Mouse (Mus musculus): ENCODE measurements around the gene Tomm70a. TPM values are rescaled to one million over a fixed set of nuclear protein-coding genes. Genes with fewer than 3 reads are reported as not detected.

The Tomm70a gene
- polyA plus RNA-seq, 1 experiment from 2014 or later = 55.9 TPM

DNA sequence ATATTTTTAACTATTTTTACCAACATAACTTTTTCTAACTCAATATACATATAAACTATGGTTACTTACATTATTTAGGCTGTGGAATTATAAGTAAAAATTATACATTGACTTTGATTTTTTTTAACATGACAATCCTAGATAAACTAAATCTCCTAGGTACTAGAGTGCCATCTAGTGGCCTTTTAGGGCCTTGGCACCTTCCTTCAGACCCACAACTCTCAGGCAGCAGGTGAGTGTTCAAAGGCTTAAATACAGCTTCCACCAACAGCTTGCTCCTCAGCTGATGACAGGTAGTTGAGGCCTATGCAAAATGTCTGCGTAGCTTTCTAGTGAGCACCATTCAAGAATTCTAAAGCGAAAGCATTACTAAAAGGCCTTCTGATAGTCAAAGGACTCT is 55.8 kb downstream of the Tomm70a start:
- Histone ChIP-seq H3K36me3 (peaks cover 47% of the 10 kb centered on the region), H3K4me3 (no peak overlapping the region), H3K27me3 (ENCODE audit: low read depth, poor library complexity, severe bottlenecking) (no peaks in the 10 kb centered on the region), H3K4me1 (no peaks in the 10 kb centered on the region), H3K9me3 (replicated peaks) (no peaks in the 10 kb centered on the region), H3K27ac (no peak overlapping the region)
- DNase-seq (ENCODE audit: low spot score) = no peak
- 69% methylated on average over 2 of the region's 2 CpGs for WGBS

DNA sequence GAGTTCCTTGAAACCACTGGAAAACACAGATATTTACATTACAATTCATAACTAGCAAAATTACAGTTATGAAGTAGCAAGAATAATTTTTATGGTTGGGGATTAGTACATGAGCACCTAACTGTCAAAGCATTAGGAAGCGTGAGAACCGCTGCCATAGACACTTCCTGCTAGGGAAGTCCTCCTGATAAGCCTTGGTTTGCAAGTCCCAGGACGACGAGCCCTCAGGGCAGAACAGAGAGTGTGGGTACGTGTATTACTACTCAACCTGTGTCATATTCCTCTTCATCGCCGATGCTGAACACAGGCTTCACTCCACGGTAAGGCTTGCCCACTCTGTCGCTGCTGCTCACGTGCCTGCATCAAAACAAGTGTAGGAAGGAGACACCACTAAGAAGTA is 56.2 kb downstream of the Tomm70a start:
- Histone ChIP-seq H3K27ac (no peak overlapping the region), H3K36me3 (peaks cover 47% of the 10 kb centered on the region), H3K27me3 (ENCODE audit: low read depth, poor library complexity, severe bottlenecking) (no peaks in the 10 kb centered on the region), H3K9me3 (replicated peaks) (no peaks in the 10 kb centered on the region), H3K4me1 (no peaks in the 10 kb centered on the region), H3K4me3 (no peak overlapping the region)
- DNase-seq (ENCODE audit: low spot score) = no peak
- 90% methylated on average over 10 of the region's 10 CpGs for WGBS

DNA sequence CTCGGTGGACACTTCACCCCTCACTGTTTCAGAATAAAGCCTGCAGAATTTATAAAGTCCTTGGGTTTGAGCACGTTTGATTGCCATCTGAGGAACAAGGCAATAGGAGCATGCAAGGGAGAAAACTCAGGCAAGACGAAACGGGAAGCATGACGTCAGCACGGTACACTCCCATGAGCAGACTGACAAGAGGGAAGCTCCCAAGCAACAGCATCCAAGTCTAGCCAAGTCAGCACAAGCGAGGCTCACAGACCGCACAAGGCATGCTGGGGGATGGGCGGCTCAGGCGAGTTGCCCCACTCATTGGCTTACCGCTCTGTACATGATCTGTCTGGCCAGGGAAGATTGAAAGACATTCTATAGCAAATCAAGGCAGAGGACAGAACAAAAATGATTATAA is 59.7 kb downstream of the Tomm70a start:
- H3K27ac ChIP-seq = no peak overlapping the region
- H3K27me3 ChIP-seq (ENCODE audit: low read depth, poor library complexity, severe bottlenecking) = no peaks in the 10 kb centered on the region
- no peaks in the 10 kb centered on the region for H3K4me1 ChIP-seq
- no peak overlapping the region for H3K4me3 ChIP-seq
- no peaks in the 10 kb centered on the region for H3K9me3 ChIP-seq (replicated peaks)
- H3K36me3 ChIP-seq = peaks cover 56% of the 10 kb centered on the region
- WGBS = 88% methylated on average over 11 of the region's 11 CpGs
- DNase-seq (ENCODE audit: low spot score) = no peak

- no peak for DNase-seq (ENCODE audit: low spot score)
- H3K4me1 ChIP-seq = no peaks in the 10 kb centered on the region
- 94% methylated on average over 5 of the region's 5 CpGs for WGBS
- no peaks in the 10 kb centered on the region for H3K9me3 ChIP-seq (replicated peaks)
- no peaks in the 10 kb centered on the region for H3K27me3 ChIP-seq (ENCODE audit: low read depth, poor library complexity, severe bottlenecking)
- H3K36me3 ChIP-seq = peaks cover 49% of the 10 kb centered on the region
- no peak overlapping the region for H3K4me3 ChIP-seq
- no peak overlapping the region for H3K27ac ChIP-seq
Observed at GRCm38 (mm10) chr16:57182037-57182436, 60.5 kb downstream of the Tomm70a start.

- H3K36me3 ChIP-seq = peaks cover 59% of the 10 kb centered on the region
- H3K4me1 ChIP-seq = no peaks in the 10 kb centered on the region
- WGBS = 95% methylated on average over 4 of the region's 4 CpGs
- no peak overlapping the region for H3K27ac ChIP-seq
- H3K27me3 ChIP-seq (ENCODE audit: low read depth, poor library complexity, severe bottlenecking) = no peaks in the 10 kb centered on the region
- no peak for DNase-seq (ENCODE audit: low spot score)
- no peak overlapping the region for H3K4me3 ChIP-seq
- H3K9me3 ChIP-seq (replicated peaks) = no peaks in the 10 kb centered on the region
Observed at GRCm38 (mm10) chr16:57186618-57187017, 65.1 kb downstream of the Tomm70a start.

DNA sequence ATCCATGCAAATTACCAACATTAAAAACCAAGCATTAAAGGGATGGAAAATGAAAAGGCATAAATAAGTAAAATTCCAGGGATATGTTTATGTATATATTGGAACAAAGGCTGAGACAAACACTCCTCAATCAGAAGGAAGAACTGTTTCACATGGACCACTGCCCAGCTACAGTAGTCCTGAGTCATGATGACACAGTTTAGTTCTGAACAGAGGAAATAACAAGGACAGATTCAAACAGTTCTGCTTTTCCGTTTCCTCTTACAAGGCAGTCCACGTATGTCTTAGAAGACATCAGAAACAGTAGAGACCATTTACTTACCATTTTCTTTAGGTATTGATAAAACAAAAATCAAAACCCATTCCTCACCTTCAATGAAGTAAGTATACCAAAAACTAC is 68.0 kb downstream of the Tomm70a start:
- Histone ChIP-seq H3K4me3 (no peak overlapping the region), H3K27ac (no peak overlapping the region), H3K9me3 (replicated peaks) (no peaks in the 10 kb centered on the region), H3K4me1 (no peaks in the 10 kb centered on the region), H3K27me3 (ENCODE audit: low read depth, poor library complexity, severe bottlenecking) (no peaks in the 10 kb centered on the region), H3K36me3 (peaks cover 41% of the 10 kb centered on the region)
- DNase-seq (ENCODE audit: low spot score) = no peak
- 94% methylated on average over 2 of the region's 2 CpGs for WGBS

DNA sequence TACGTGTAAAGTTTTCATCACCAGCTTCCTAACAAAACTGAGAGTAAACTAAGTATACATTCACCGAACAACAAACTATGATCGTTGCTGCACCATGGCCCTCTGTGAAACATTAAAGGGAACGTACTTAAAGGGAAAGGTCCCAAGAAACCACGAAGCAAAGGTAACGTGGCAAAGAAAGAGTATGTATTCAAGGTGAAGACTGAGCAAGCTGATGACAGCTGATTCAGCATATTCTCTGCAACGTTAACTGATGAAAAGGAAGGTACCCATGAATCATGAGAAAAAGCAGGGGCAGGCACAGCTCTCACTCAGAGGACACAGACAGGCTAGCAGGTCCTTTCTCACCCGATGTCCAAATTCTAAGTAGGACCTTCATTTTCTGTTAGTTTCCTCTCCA is 68.9 kb downstream of the Tomm70a start:
- H3K27ac ChIP-seq = no peak overlapping the region
- no peaks in the 10 kb centered on the region for H3K4me1 ChIP-seq
- no peaks in the 10 kb centered on the region for H3K9me3 ChIP-seq (replicated peaks)
- no peaks in the 10 kb centered on the region for H3K27me3 ChIP-seq (ENCODE audit: low read depth, poor library complexity, severe bottlenecking)
- WGBS = 92% methylated on average over 8 of the region's 8 CpGs
- H3K36me3 ChIP-seq = peaks cover 40% of the 10 kb centered on the region
- no peak for DNase-seq (ENCODE audit: low spot score)
- no peak overlapping the region for H3K4me3 ChIP-seq

DNA sequence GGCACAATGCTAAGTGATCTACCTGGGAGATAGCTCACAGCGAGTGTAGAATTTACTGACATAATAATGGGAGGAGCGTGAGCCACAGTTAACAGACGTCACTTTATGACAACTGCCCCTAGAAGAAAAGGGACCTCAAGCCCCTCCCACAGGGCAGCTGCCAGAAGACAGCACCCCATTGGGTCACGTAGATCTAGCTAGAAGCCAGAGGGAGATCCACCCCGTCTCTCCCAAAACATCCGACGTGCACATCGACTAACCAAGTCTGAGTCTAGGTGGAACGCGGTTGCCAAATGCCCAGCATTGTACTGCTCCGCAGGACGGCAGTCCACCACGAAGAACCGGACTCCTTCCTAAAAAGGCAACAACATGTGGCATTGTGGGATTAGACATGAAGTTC is 69.7 kb downstream of the Tomm70a start:
- 91% methylated on average over 14 of the region's 14 CpGs for WGBS
- Histone ChIP-seq H3K9me3 (replicated peaks) (no peaks in the 10 kb centered on the region), H3K27me3 (ENCODE audit: low read depth, poor library complexity, severe bottlenecking) (no peaks in the 10 kb centered on the region), H3K36me3 (peaks cover 34% of the 10 kb centered on the region), H3K4me1 (no peaks in the 10 kb centered on the region), H3K4me3 (no peak overlapping the region), H3K27ac (no peak overlapping the region)
- no peak for DNase-seq (ENCODE audit: low spot score)

DNA sequence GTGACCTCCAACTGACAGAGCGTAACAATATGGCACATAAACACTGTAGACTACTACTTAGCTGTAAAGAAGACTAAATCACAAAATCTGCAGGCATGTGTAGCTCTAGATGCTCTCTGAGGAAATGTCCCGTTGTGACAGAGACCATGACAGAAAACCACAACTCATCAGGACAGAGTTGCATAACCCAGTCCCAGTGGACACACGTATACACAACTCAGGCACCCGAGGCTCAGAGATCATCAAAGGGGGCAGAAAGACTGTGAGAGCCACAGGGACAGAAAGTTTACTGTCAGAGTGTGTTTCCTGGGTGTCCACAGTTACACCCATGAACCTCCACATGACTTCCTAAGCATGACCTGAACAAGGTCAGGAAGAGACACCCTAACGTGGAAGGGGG is 75.1 kb downstream of the Tomm70a start:
- no peak overlapping the region for H3K27ac ChIP-seq
- H3K9me3 ChIP-seq (replicated peaks) = no peaks in the 10 kb centered on the region
- no peaks in the 10 kb centered on the region for H3K27me3 ChIP-seq (ENCODE audit: low read depth, poor library complexity, severe bottlenecking)
- 88% methylated on average over 5 of the region's 5 CpGs for WGBS
- H3K4me3 ChIP-seq = no peak overlapping the region
- no peak for DNase-seq (ENCODE audit: low spot score)
- H3K4me1 ChIP-seq = no peaks in the 10 kb centered on the region
- peaks cover 31% of the 10 kb centered on the region for H3K36me3 ChIP-seq

GRCm38 (mm10) chr16:57197281-57197680 is 75.8 kb downstream of the Tomm70a start:
- H3K9me3 ChIP-seq (replicated peaks) = no peaks in the 10 kb centered on the region
- H3K4me1 ChIP-seq = no peaks in the 10 kb centered on the region
- H3K36me3 ChIP-seq = peaks cover 24% of the 10 kb centered on the region
- 74% methylated on average over 3 of the region's 3 CpGs for WGBS
- no peak for DNase-seq (ENCODE audit: low spot score)
- no peaks in the 10 kb centered on the region for H3K27me3 ChIP-seq (ENCODE audit: low read depth, poor library complexity, severe bottlenecking)
- no peak overlapping the region for H3K27ac ChIP-seq
- no peak overlapping the region for H3K4me3 ChIP-seq

Other genes starting within 250 kb of the Tomm70a start
- gene Tmem45a, start 235.5 kb upstream of the Tomm70a start, polyA plus RNA-seq (2016; fragmentation: Nextera tagmentation; extraction: Ambion mirVana) = 7.4 and 9.0 TPM in 2 replicates
- not detected in 2 replicates for gene Lnp1, start 193.6 kb upstream of the Tomm70a start, polyA plus RNA-seq (2016; fragmentation: Nextera tagmentation; extraction: Ambion mirVana)
- gene Tmem45a2, start 50.3 kb upstream of the Tomm70a start, polyA plus RNA-seq (2016; fragmentation: Nextera tagmentation; extraction: Ambion mirVana) = not detected in 2 replicates
- gene Nit2, start 45.6 kb downstream of the Tomm70a start, polyA plus RNA-seq (2016; fragmentation: Nextera tagmentation; extraction: Ambion mirVana) = 66.1 and 67.1 TPM in 2 replicates
- gene Tbc1d23, start 109.8 kb downstream of the Tomm70a start, polyA plus RNA-seq (2016; fragmentation: Nextera tagmentation; extraction: Ambion mirVana) = 16.5 and 23.5 TPM in 2 replicates
- 0.10 and 0.19 TPM in 2 replicates for gene Tmem30c, start 171.2 kb downstream of the Tomm70a start, polyA plus RNA-seq (2016; fragmentation: Nextera tagmentation; extraction: Ambion mirVana)
- gene Filip1l, start 231.4 kb downstream of the Tomm70a start, polyA plus RNA-seq (2016; fragmentation: Nextera tagmentation; extraction: Ambion mirVana) = 10.7 and 14.4 TPM in 2 replicates

Measured in limb, embryonic 10.5 days (tissue).